Mouse (Mus musculus) spleen, adult 18-20 months (tissue): Measurements from ENCODE around the gene Ramac.
A peak's percentile ranks its signal among the peaks of the same experiment; 100 is the strongest.

Experiments used
- DNase-seq, 2 experiments: peaks; one replicate each; pipeline ENCODE4 v3.0.0; 2022; ENCODE audit warnings: mixed read lengths in 2 of 2

The Ramac gene

DNA sequence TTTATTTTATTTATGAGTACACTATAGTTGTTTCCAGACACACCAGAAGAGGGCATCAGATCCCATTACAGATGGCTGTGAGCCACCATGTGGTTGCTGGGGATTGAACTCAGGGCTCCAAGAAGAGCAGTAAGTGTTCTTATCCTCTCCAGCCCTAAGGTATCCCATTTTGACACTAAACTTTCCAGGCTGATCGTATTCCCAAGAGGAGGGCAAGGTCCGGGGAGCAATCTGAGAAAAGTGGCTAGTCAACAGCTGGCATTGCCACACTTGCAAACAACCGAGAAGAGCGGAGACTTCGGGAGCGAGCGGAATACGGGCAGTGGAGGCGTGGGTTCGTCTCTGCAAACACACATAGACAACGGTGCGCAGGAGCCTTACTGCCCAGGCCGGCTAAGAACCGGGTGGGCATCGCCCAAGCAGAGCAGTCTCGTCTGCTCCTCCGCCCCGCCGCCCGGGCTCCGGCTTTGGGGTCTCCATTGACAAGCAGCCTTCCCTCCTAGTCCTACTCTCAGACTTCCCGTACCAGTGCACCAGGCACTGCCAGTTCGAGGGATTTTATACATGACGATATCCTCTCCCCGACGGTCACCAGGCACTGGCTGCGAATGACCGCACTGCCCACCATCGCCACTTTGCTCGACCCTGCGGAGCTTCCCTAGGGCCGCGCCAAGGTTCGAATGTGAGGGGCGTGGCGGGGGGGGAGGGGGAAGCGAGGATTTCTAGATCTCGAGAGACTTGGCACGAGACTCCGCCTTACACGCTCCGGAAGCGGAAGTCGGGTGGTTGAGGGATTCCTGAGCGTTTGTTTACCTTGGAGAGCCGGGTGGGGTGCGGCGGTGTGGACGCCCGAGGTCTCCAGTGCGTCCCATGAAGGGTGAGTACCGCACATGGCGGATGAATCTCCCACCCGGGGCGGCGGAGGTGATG, at the start of gene Ramac:
Gene Ramac (plus strand): TSS at position 746 of the 930 bp plus-strand sequence.
- DNase-seq = peak; percentile 68 to 77

DNA sequence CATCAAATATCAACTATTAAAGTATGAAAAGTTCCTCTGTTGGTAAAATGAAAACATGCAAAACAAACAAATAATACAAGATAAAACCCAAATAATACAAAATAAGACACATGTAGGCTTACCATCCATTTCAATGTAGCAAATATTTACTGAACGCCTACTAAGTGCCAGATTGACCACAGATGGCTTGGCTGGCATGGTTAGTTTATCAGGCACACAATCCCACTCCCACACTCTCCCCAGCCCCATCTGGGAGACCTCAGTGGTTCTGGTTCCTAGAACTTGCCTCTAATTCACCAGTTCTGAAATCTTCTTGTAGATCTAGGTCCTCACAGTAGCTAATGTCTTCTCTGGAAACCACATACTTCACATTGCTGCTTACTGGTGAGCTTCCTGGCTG, 44.1 kb upstream of the Ramac start:
- no peak for DNase-seq

- no peak for DNase-seq
Measured at GRCm38 (mm10) chr7:81719216-81719661, 43.5 kb upstream of the Ramac start.

- no peak for DNase-seq
Measured at GRCm38 (mm10) chr7:81721271-81721670, 41.5 kb upstream of the Ramac start.

GRCm38 (mm10) chr7:81723851-81724250, 38.9 kb upstream of the Ramac start:
- no peak for DNase-seq

GRCm38 (mm10) chr7:81725986-81726727, 36.6 kb upstream of the Ramac start:
- no peak for DNase-seq

- no peak for DNase-seq
Measured at GRCm38 (mm10) chr7:81726728-81727005, 36.1 kb upstream of the Ramac start.

GRCm38 (mm10) chr7:81727716-81728115, 35.0 kb upstream of the Ramac start:
- no peak for DNase-seq

DNA sequence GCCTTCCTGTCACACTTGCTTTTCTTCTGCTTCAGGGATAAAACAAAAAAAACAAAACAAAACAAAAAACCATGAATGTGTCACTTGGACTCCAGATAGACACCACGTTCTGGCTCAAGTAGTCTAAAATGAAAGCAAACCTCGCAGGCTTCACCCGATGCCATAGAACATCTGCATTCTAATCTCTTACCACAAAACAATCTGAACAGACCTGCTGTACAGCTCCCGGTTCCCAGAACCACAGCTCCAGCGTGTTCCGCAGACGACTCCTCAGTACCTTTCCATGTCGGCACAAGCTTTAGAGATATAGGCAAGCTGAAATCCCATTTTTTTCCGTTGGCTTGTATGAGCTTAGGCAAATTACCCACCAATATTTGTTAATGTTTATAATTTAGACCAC, 32.9 kb upstream of the Ramac start:
- DNase-seq = no peak

DNA sequence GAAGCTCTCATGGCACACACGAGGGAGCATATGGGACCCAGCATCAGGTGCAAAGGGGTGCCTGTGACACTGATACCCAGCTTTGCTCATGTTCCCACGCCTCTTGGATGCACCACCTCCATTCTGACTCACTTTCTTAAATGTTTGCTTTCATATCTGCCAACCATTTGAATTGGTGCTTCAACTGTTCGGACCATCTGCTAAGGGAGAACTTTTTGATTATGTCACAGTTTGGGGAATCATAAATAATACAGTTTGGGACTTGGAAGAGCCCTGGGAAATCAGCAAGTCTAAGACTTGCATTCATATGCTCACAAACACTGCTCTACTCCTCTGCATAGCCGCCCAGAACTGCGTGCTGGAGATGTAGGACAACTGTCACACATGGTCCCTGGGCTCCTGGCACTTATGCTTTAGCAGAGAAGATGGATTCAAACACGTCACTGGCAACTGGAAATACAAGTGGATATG, 31.5 kb upstream of the Ramac start:
- no peak for DNase-seq

DNA sequence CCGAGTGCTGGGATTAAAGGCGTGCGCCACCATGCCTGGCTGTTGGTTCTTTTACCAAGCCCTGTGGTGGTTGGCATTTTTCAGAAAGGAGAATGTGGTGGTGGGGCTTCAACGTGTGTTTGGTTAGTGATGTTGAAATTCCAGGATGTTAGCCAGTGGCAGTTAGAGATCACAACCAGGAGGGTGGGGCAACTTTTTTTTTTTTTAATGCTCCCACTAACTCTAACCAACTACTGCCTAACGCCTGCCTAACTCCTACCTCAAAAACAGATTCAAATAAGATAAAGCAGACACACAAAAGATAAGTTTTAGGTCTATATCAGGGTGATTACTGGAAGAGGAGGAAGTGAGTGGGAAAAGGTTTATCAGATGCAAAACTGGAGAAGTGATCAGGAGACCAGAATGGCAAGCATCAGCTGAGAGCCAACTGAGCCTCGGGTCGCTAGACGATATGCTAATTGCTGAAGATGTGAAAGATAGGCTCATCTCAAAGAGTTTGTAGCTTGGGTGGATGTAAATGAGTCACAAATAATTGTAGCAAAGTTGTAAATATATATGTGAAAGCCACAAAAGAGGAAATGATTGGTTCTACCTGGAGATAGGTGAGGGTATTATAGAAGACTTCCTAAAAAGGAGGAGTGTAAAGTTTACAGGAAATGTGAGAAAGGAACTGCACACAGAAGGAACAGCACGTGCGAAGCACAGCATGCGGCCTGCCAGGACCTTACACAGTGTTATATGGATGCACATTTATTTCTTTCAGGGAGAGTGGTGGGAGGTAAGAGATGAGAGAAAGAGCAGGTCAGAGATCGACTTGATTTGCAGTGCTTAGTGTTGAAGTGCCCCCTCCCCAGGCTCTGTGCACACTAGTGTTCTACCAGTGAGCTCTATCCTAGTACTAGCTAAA, 30.3 kb upstream of the Ramac start:
- no peak for DNase-seq

DNA sequence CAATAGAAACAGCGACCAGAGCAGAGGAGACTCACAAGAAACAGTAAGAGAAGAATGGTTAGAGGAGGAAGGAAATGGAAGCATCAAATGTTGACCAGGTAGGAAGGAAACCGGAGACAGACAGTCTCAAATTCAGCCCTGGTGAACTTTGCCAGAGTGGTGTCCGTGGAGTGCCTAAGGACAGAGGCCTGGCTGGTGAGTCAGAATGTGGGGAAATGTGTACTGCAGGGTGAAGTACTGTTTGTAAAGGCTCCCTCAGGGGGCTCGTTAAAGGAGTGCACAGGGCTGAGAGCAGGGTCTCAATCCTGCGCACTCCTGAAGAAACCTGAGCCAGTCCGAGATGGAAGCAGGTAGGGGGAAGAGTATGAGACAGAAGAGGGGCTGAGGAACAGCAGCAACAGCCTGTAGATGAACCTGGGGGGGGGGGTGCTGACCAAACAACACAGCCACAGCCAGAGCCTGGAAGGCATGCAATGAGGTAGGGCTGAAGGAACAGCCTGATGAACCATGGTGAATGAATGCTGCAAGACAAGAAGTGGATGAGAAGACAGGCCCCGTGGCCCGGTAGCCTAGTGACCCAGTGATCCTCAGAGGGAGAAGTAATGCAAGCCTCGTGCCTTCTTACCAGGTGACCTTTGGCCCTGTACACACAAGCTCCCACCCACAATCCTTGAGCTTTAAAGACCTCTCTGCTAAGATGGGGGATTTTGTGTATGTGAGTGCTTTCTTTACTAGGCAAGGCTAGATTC, 27.3 kb upstream of the Ramac start:
- no peak for DNase-seq

- no peak for DNase-seq
Measured at GRCm38 (mm10) chr7:81738720-81739385, 23.9 kb upstream of the Ramac start.

DNA sequence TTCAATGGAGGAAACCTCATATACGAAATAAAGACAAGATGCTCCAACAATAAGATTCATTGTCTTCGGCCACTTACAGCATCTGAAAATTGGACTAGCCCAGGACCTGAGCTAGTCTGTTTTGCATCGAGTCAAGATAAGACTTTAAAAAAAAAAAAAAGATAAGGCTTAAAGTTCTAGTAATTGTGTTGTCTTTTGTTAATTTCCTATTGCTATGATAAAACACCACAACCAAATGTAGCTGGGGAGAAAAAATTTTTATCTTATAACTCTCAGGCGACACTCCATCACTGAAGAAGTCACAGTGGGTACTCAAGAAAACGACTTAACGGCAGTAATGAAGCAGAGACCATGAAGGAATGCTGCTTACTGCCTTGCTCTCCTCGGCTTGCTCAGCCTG, 22.7 kb upstream of the Ramac start:
- DNase-seq = no peak

- no peak for DNase-seq
Measured at GRCm38 (mm10) chr7:81744145-81744544, 18.6 kb upstream of the Ramac start.

DNA sequence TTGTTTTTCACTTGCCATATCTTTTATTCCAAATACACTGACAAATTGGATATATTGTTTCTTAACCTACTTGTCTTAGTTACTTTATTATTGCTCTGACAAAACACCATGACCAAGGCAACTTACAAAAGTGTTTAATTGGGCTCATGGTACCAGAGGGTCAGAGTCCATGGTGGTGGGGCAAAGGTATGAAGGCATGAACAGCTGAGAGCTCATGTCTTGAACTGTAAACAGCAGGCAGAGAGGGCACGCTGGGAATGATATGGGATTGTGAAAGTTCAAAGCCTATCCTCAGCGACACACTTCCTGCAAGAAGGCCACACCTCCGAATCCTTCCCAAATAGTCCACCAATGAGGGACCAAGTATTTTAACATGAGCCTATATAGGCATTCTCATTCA, 14.8 kb upstream of the Ramac start:
- DNase-seq = no peak

- peak; percentile 10 to 19 for DNase-seq
Measured at GRCm38 (mm10) chr7:81763110-81763845, 553 bp downstream of the Ramac start.

DNA sequence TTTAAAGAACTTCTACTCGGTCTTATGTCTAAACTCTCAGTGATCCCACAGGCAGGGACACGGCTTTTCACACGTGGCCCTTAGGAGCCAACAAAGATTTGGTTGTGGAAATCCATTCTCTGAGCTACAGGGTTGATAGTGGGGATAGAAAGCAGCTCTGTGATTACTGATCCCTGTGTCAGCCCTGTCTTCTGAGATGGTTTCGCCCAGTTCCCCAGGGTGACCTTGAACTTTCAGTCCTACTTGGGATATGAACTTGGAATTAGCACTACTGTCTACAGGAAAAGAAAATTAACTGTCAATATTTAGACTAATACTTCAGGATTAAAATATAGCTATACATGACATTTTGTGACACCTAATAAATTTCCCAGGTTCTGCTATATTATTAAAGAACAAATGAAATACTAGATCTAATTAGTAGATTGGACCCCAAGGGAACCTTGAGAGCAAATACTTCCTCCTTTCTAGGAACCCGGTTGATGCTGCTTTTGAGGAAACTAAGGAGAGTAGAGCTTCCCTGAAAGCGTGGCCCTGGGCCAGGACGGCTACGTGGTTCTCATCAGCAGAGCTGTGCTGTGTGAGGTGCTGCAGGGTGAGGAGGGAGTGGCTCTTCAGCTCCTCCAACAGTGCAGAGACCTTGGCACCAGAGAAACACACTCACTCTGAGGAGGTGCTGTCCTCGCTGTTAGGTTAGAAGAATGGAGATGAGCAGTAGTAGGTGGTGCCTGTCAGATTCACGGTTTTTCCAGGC, 10.2 kb downstream of the Ramac start:
- no peak for DNase-seq

GRCm38 (mm10) chr7:81775325-81775724, 12.6 kb downstream of the Ramac start:
- DNase-seq = no peak

- DNase-seq = no peak
Measured at GRCm38 (mm10) chr7:81777667-81778218, 15.0 kb downstream of the Ramac start.
